Comparison of ENCODE assay signal across 22 mouse cellular contexts in the genomic region with DNA sequence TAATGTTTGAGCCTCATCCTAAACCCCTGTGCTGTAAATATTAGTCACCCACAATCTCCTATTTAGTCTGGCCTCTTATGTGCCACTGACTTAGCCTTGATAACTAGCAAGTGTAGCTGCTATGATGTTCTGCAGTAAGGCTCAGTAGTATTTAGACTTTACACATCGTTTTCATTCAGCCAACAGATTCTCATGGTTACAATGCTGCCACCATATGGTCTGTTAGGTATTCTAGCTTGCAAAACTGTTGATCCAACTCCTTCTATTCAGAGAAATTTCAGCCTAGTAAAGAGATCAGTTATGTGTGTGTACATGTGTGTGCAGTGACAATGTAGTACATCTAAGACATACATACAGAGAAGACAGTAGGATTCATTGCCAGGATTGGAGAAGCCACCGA.
DNase-seq lines count a peak whose midpoint lies in the region; ATAC-seq and TF ChIP-seq lines count a peak whose summit lies in the region.
"Had no signal": no experiment of that assay in that cellular context is flagged by ENCODE, and none has a peak within 500 bp of the region (broad histone marks: within the 10 kb centered on the region; RNA-seq: fewer than 3 reads in every experiment).

No protein-coding gene starts in this region.

- peak; percentile 35 for DNase-seq in hindbrain, postnatal 0 days (ENCODE audit: low spot score)
- no peak for DNase-seq in hindbrain, embryonic 14.5 days (ENCODE audit: low spot score)
- DNase-seq in midbrain, embryonic 11.5 days (ENCODE audit: low spot score, missing footprints) = peak; percentile 60
- DNase-seq in brain, embryonic 14.5 days (ENCODE audit: low read depth) = peak; percentile 36
- no peak for DNase-seq in adrenal gland, adult 18-20 months (ENCODE audit: low spot score in 2 of 2)
- DNase-seq: adrenal gland, adult 2 months; adrenal gland, postnatal 25 days; cerebellum, adult 11 months; cerebellum, adult 8-10 months; embryo, embryonic 11 days; gastrocnemius, adult 2 months; gastrocnemius, postnatal 25 days; heart, postnatal 36 days had no signal

- no peaks in the 10 kb centered on the region for H3K27me3 ChIP-seq in forebrain, embryonic 16.5 days (replicated peaks; ENCODE audit: control insufficient read depth, insufficient read depth, low read length)
- H3K27me3 ChIP-seq in forebrain, embryonic 13.5 days = no peaks in the 10 kb centered on the region
- no peaks in the 10 kb centered on the region for H3K27me3 ChIP-seq in hindbrain, postnatal 0 days (ENCODE audit: insufficient read depth, low read length)
- no peaks in the 10 kb centered on the region for H3K27me3 ChIP-seq in hindbrain, embryonic 14.5 days (ENCODE audit: control insufficient read depth, insufficient read depth, low read length)
- no peaks in the 10 kb centered on the region for H3K27me3 ChIP-seq in midbrain, embryonic 11.5 days (ENCODE audit: control insufficient read depth, insufficient read depth, low read length)
- H3K27me3 ChIP-seq in midbrain, embryonic 15.5 days (replicated peaks) = no peaks in the 10 kb centered on the region
- H3K27me3 ChIP-seq: embryonic facial prominence, embryonic 15.5 days; forebrain, embryonic 12.5 days; heart, embryonic 13.5 days; hindbrain, embryonic 12.5 days; intestine, embryonic 15.5 days had no signal

- no peak for TF ChIP-seq POLR2A in brain, embryonic 14.5 days (IDR thresholded peaks at IDR 0.05; ENCODE audit: borderline replicate concordance, extremely low read depth, insufficient read depth, insufficient read length, poor library complexity, severe bottlenecking)

- no peaks in the 10 kb centered on the region for H3K9me3 ChIP-seq in forebrain, embryonic 16.5 days (ENCODE audit: control insufficient read depth, low read length)
- H3K9me3 ChIP-seq in forebrain, embryonic 13.5 days (replicated peaks) = no peaks in the 10 kb centered on the region
- no peaks in the 10 kb centered on the region for H3K9me3 ChIP-seq in hindbrain, postnatal 0 days (ENCODE audit: low read length)
- H3K9me3 ChIP-seq in hindbrain, embryonic 14.5 days (ENCODE audit: control insufficient read depth, low read length) = no peaks in the 10 kb centered on the region
- no peaks in the 10 kb centered on the region for H3K9me3 ChIP-seq in midbrain, embryonic 11.5 days (ENCODE audit: control insufficient read depth, low read length)
- H3K9me3 ChIP-seq in midbrain, embryonic 15.5 days = no peaks in the 10 kb centered on the region
- H3K9me3 ChIP-seq: embryonic facial prominence, embryonic 15.5 days; forebrain, embryonic 12.5 days; heart, embryonic 13.5 days; hindbrain, embryonic 12.5 days; intestine, embryonic 15.5 days had no signal

- H3K4me1 ChIP-seq in forebrain, embryonic 16.5 days (replicated peaks; ENCODE audit: control insufficient read depth, insufficient read depth, low read length) = no peaks in the 10 kb centered on the region
- H3K4me1 ChIP-seq in forebrain, embryonic 13.5 days = no peaks in the 10 kb centered on the region
- no peaks in the 10 kb centered on the region for H3K4me1 ChIP-seq in hindbrain, postnatal 0 days (ENCODE audit: insufficient read depth, low read length)
- no peaks in the 10 kb centered on the region for H3K4me1 ChIP-seq in hindbrain, embryonic 14.5 days (replicated peaks; ENCODE audit: control insufficient read depth, insufficient read depth, low read length)
- H3K4me1 ChIP-seq in midbrain, embryonic 11.5 days (ENCODE audit: control insufficient read depth, insufficient read depth, low read length) = no peaks in the 10 kb centered on the region
- H3K4me1 ChIP-seq in midbrain, embryonic 15.5 days = no peaks in the 10 kb centered on the region
- H3K4me1 ChIP-seq: embryonic facial prominence, embryonic 15.5 days; forebrain, embryonic 12.5 days; heart, embryonic 13.5 days; hindbrain, embryonic 12.5 days; intestine, embryonic 15.5 days had no signal

- peak; percentile 42 for TF ChIP-seq CTCF in hindbrain, postnatal 0 days (IDR thresholded peaks at IDR 0.05; ENCODE audit: low read depth)
- TF ChIP-seq CTCF in brain, embryonic 14.5 days (IDR thresholded peaks at IDR 0.05; ENCODE audit: borderline replicate concordance, extremely low read depth, insufficient read depth, insufficient read length) = no peak

- ATAC-seq in forebrain, embryonic 16.5 days = peak; percentile 31; the same call in 1 of the 2 replicates
- ATAC-seq in forebrain, embryonic 13.5 days = no peak
- no peak for ATAC-seq in hindbrain, postnatal 0 days
- ATAC-seq in hindbrain, embryonic 14.5 days (ENCODE audit: low FRiP score) = no peak
- no peak for ATAC-seq in midbrain, embryonic 11.5 days (ENCODE audit: low FRiP score)
- no peak for ATAC-seq in midbrain, embryonic 15.5 days (replicated peaks)
- ATAC-seq: intestine, embryonic 15.5 days had no signal

- no peak overlapping the region for H3K4me3 ChIP-seq in forebrain, embryonic 16.5 days (replicated peaks; ENCODE audit: low read length)
- no peak overlapping the region for H3K4me3 ChIP-seq in forebrain, embryonic 13.5 days
- H3K4me3 ChIP-seq in hindbrain, postnatal 0 days (ENCODE audit: low read length) = no peak overlapping the region
- H3K4me3 ChIP-seq in hindbrain, embryonic 14.5 days (replicated peaks; ENCODE audit: low read length) = no peak overlapping the region
- no peak overlapping the region for H3K4me3 ChIP-seq in midbrain, embryonic 11.5 days (ENCODE audit: low read depth, low read length)
- H3K4me3 ChIP-seq in midbrain, embryonic 15.5 days = no peak overlapping the region
- H3K4me3 ChIP-seq: embryonic facial prominence, embryonic 15.5 days; erythroblast, embryonic 14.5 days; forebrain, embryonic 12.5 days; gastrocnemius, adult 2 months; heart, embryonic 13.5 days; hindbrain, embryonic 12.5 days; intestine, embryonic 15.5 days had no signal

- H3K27ac ChIP-seq in forebrain, embryonic 16.5 days (ENCODE audit: low read length) = no peak overlapping the region
- H3K27ac ChIP-seq in forebrain, embryonic 13.5 days = no peak overlapping the region
- H3K27ac ChIP-seq in hindbrain, postnatal 0 days = no peak overlapping the region
- no peak overlapping the region for H3K27ac ChIP-seq in hindbrain, embryonic 14.5 days
- no peak overlapping the region for H3K27ac ChIP-seq in midbrain, embryonic 11.5 days (ENCODE audit: low read depth, low read length)
- H3K27ac ChIP-seq in midbrain, embryonic 15.5 days = no peak overlapping the region
- H3K27ac ChIP-seq: embryonic facial prominence, embryonic 15.5 days; forebrain, embryonic 12.5 days; gastrocnemius, adult 2 months; heart, embryonic 13.5 days; hindbrain, embryonic 12.5 days; intestine, embryonic 15.5 days had no signal

- WGBS in forebrain, embryonic 16.5 days = 58% methylated on average over 2 of the region's 2 CpGs
- WGBS in forebrain, embryonic 13.5 days = 75% methylated on average over 2 of the region's 2 CpGs
- WGBS in hindbrain, postnatal 0 days = 56% methylated on average over 2 of the region's 2 CpGs
- 66% methylated on average over 2 of the region's 2 CpGs for WGBS in hindbrain, embryonic 14.5 days
- WGBS in midbrain, embryonic 11.5 days = 70% methylated on average over 2 of the region's 2 CpGs
- WGBS in midbrain, embryonic 15.5 days = 59% methylated on average over 2 of the region's 2 CpGs

- H3K36me3 ChIP-seq in forebrain, embryonic 16.5 days (ENCODE audit: control insufficient read depth, insufficient read depth) = no peaks in the 10 kb centered on the region
- no peaks in the 10 kb centered on the region for H3K36me3 ChIP-seq in forebrain, embryonic 13.5 days (ENCODE audit: poor library complexity, severe bottlenecking)
- H3K36me3 ChIP-seq in hindbrain, postnatal 0 days (ENCODE audit: insufficient read depth, low read length) = no peaks in the 10 kb centered on the region
- no peaks in the 10 kb centered on the region for H3K36me3 ChIP-seq in hindbrain, embryonic 14.5 days (replicated peaks; ENCODE audit: control insufficient read depth, insufficient read depth)
- no peaks in the 10 kb centered on the region for H3K36me3 ChIP-seq in midbrain, embryonic 11.5 days (ENCODE audit: control insufficient read depth, insufficient read depth, low read length)
- no peaks in the 10 kb centered on the region for H3K36me3 ChIP-seq in midbrain, embryonic 15.5 days (replicated peaks)
- H3K36me3 ChIP-seq: embryonic facial prominence, embryonic 15.5 days; forebrain, embryonic 12.5 days; heart, embryonic 13.5 days; hindbrain, embryonic 12.5 days; intestine, embryonic 15.5 days had no signal

- H3K4me2 ChIP-seq in forebrain, embryonic 16.5 days (ENCODE audit: low read length) = no peak overlapping the region
- H3K4me2 ChIP-seq in forebrain, embryonic 13.5 days = no peak overlapping the region
- H3K4me2 ChIP-seq in hindbrain, postnatal 0 days (ENCODE audit: low read depth, low read length) = no peak overlapping the region
- H3K4me2 ChIP-seq in hindbrain, embryonic 14.5 days (replicated peaks) = no peak overlapping the region
- no peak overlapping the region for H3K4me2 ChIP-seq in midbrain, embryonic 11.5 days
- no peak overlapping the region for H3K4me2 ChIP-seq in midbrain, embryonic 15.5 days
- H3K4me2 ChIP-seq: embryonic facial prominence, embryonic 15.5 days; forebrain, embryonic 12.5 days; heart, embryonic 13.5 days; hindbrain, embryonic 12.5 days; intestine, embryonic 15.5 days had no signal

- no peak overlapping the region for H3K9ac ChIP-seq in forebrain, embryonic 16.5 days (replicated peaks; ENCODE audit: low read depth, low read length)
- H3K9ac ChIP-seq in forebrain, embryonic 13.5 days = no peak overlapping the region
- no peak overlapping the region for H3K9ac ChIP-seq in hindbrain, postnatal 0 days (replicated peaks; ENCODE audit: low read length)
- no peak overlapping the region for H3K9ac ChIP-seq in hindbrain, embryonic 14.5 days
- H3K9ac ChIP-seq in midbrain, embryonic 11.5 days (ENCODE audit: low read length) = no peak overlapping the region
- H3K9ac ChIP-seq in midbrain, embryonic 15.5 days = no peak overlapping the region
- H3K9ac ChIP-seq: embryonic facial prominence, embryonic 15.5 days; forebrain, embryonic 12.5 days; heart, embryonic 13.5 days; hindbrain, embryonic 12.5 days; intestine, embryonic 15.5 days had no signal

Comparison
In these comparisons a context has a peak if more than half of its experiments do, and no peak if none do; other contexts are left out.
1. DNase-seq: peak in hindbrain, postnatal 0 days (single experiment), midbrain, embryonic 11.5 days (single experiment) and brain, embryonic 14.5 days (single experiment); none in hindbrain, embryonic 14.5 days (single experiment) and adrenal gland, adult 18-20 months (0 of 2).